Mouse (Mus musculus) kidney, adult 2 months (tissue): ENCODE results near the gene Atp11a.

Experiments used
- CTCF ChIP-seq: fragments of 200-500 bp; conservative IDR thresholded peaks from 2 replicates; pipeline ENCODE4 v1.5.1; 2011; ENCODE audit warnings: low read depth, mild to moderate bottlenecking, control low read depth, low read length, moderate library complexity, mixed read lengths; ENCODE audit not compliant: insufficient read depth, insufficient read length
- POLR2A ChIP-seq: fragments of 200-500 bp; IDR thresholded peaks from one replicate; pipeline ENCODE4 v1.6.1; 2011; ENCODE audit warnings: low read depth, low read length, control low read depth

DNA sequence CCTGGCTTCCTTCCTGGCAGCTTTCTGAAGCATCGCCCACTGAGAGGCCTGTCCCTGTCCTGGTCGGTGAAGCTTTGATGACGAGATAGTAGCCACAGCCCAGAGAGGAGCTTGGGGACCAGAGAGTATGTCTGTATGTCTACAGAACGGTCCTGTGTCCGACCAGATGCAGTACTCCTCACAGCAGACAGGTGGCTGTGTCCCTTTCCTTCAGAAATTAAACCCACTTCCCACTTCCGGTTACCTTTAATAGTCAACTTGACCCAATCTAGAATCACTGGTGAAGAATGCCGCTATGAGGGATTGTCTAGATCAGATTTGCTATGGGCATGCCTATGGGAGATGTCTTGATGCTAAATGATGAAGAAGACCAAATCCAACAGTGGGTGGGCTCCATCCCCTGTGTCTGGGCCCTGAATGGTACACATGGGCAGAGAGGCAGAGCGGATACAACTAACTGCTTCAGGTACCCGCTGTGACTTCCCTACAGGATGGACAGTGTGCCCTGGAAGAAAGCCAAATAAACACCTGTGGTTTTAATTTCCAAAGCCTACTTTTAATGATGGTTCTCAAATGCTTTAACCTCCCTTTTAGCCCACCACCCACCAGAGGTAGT lies 138.8 kb downstream of the Atp11a start:
- no peak; the same call in 1 of the 2 replicates for TF ChIP-seq CTCF
- TF ChIP-seq POLR2A: no peak
